Mouse (Mus musculus) lung, embryonic 16.5 days (tissue): ENCODE measurements at regions not wholly inside any gene's neighbourhood (a gene's known extent, or its start where the extent isn't known, plus 50 kb on each side); places are given as distances from the start of the nearest gene placed in this dataset.

Experiments used
- ATAC-seq: fragments of 200-750 bp; cut with Nextera tagmentation; 2 replicates; pipeline ENCODE4 v1.8.0; 2017; ENCODE audit warnings: low read depth, mild to moderate bottlenecking, moderate library complexity
- H3K27ac ChIP-seq: fragments of 300-500 bp; sonication (generic); 2 replicates; pipeline ENCODE4 v1.5.1; 2014; ENCODE audit warnings: mild to moderate bottlenecking, control low read depth, low read length
- H3K27me3 ChIP-seq: fragments of 300-500 bp; sonication (generic); 2 replicates; pipeline ENCODE4 v1.6.1; 2014; ENCODE audit warnings: low read depth, low read length, mixed read lengths; ENCODE audit not compliant: control insufficient read depth, insufficient read depth
- H3K36me3 ChIP-seq: fragments of 300-500 bp; sonication (generic); 2 replicates; pipeline ENCODE4 v1.6.1; 2014; ENCODE audit warnings: low read length; ENCODE audit not compliant: control insufficient read depth, insufficient read depth
- H3K4me1 ChIP-seq: fragments of 300-500 bp; sonication (generic); replicated peaks from 2 replicates; pipeline ENCODE4 v1.6.1; 2014; ENCODE audit warnings: low read length, mixed read lengths; ENCODE audit not compliant: control insufficient read depth, insufficient read depth
- H3K4me2 ChIP-seq: fragments of 300-500 bp; sonication (generic); 2 replicates; pipeline ENCODE4 v1.6.1; 2014; ENCODE audit warnings: low read depth, low read length, control low read depth
- H3K4me3 ChIP-seq: fragments of 300-500 bp; sonication (generic); 2 replicates; pipeline ENCODE4 v1.5.1; 2014; ENCODE audit warnings: mild to moderate bottlenecking, low read length, control low read depth
- H3K9ac ChIP-seq: fragments of 300-500 bp; sonication (generic); 2 replicates; pipeline ENCODE4 v1.6.1; 2014; ENCODE audit warnings: low read length, control low read depth
- H3K9me3 ChIP-seq: fragments of 300-500 bp; sonication (generic); 2 replicates; pipeline ENCODE4 v1.6.1; 2016; ENCODE audit warnings: low read length; ENCODE audit not compliant: control insufficient read depth
- WGBS: fragments of 180-500 bp; shearing (Covaris S2); extraction: QIAGEN DNeasy Blood & Tissue Kit; methylation state at CpG from one replicate; pipeline ENCODE4 v1.1.7; 2014; 5-methylcytosine and 5-hydroxymethylcytosine counted together

- Histone ChIP-seq H3K27me3 (no peaks in the 10 kb centered on the region), H3K4me1 (no peaks in the 10 kb centered on the region), H3K9ac (no peak overlapping the region), H3K27ac (no peak overlapping the region), H3K9me3 (0 out of 2 replicates have a peak, but pooled peaks cover 5% of the 10 kb centered on the region), H3K4me3 (no peak overlapping the region), H3K36me3 (no peaks in the 10 kb centered on the region), H3K4me2 (no peak overlapping the region)
- 44% methylated on average over 2 of the region's 2 CpGs for WGBS
- no peak for ATAC-seq
Observed at GRCm38 (mm10) chr13:40794190-40794589, 56.0 kb upstream of the Tfap2a start.

GRCm38 (mm10) chr13:40792947-40793346 is 54.8 kb upstream of the Tfap2a start:
- Histone ChIP-seq H3K27me3 (no peaks in the 10 kb centered on the region), H3K4me2 (no peak overlapping the region), H3K9ac (no peak overlapping the region), H3K36me3 (no peaks in the 10 kb centered on the region), H3K9me3 (0 out of 2 replicates have a peak, but pooled peaks cover 5% of the 10 kb centered on the region), H3K27ac (no peak overlapping the region), H3K4me3 (no peak overlapping the region), H3K4me1 (no peaks in the 10 kb centered on the region)
- WGBS = 52% methylated on average over 1 of the region's 1 CpGs
- peak; percentile 75 for ATAC-seq

GRCm38 (mm10) chr13:40788225-40788624 is 50.0 kb upstream of the Tfap2a start:
- ATAC-seq = no peak
- no peak overlapping the region for H3K9ac ChIP-seq
- 62% methylated on average over 2 of the region's 2 CpGs for WGBS

More at GRCm38 (mm10) chr13:40788225-40788624, 50.0 kb upstream of the Tfap2a start:
- no peak overlapping the region for H3K27ac ChIP-seq
- no peaks in the 10 kb centered on the region for H3K36me3 ChIP-seq
- no peaks in the 10 kb centered on the region for H3K4me1 ChIP-seq
- no peaks in the 10 kb centered on the region for H3K9me3 ChIP-seq
- no peak overlapping the region for H3K4me2 ChIP-seq
- H3K27me3 ChIP-seq = no peaks in the 10 kb centered on the region
- no peak overlapping the region for H3K4me3 ChIP-seq
